Mouse (Mus musculus): ENCODE measurements around the gene Rpl14.

DNA sequence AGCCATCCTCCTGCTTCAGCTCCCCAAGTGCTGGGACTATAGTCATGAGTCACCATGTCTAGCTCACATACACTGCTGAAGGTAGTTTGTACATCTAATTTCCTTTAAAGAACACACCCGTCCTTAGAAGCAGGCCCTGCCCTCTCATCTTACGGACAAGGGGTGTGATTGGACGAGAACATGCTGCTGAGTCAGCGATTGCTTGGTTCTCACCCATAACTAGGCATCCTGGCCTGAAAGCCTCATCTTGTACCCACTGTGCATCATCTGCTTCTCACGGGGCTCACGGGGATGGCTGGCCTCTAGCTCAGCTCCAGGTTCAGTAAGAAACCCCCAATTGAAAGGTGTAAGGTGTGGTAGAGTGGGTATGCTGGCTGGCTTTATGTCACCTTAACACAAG, 42.8 kb downstream of the Rpl14 start:
- TF ChIP-seq GATA1 (IDR thresholded peaks at IDR 0.05; ENCODE audit: borderline replicate concordance, low read length) = no peak
- no peak for TF ChIP-seq FLI1 (IDR thresholded peaks at IDR 0.05; ENCODE audit: low read length)
